Mouse (Mus musculus) gastrocnemius, adult 18-20 months (tissue): Measurements from ENCODE around the gene Pard3. TPM values are rescaled to one million over a fixed set of nuclear protein-coding genes. Genes with fewer than 3 reads are reported as not detected.
"Not testable (repeated sequence)": the region's sequence is repeated elsewhere in the genome, so short reads cannot be mapped to it uniquely, and the experiment has no call there.

Experiments
- DNase-seq: peaks from one replicate; pipeline ENCODE4 v3.0.0; 2021; ENCODE audit warnings: low spot score
- total RNA-seq, 2 experiments: library from RNA; stranded (reverse); gene quantifications; 2 replicates each; pipeline ENCODE4 v1.2.3; 2021

Pard3 gene
- total RNA-seq, 2 experiments from 2014 or later, result 27.7 to 28.5 TPM

GRCm38 (mm10) chr8:127136781-127137180 is 73.1 kb downstream of the Pard3 start:
- no peak for DNase-seq

GRCm38 (mm10) chr8:127139154-127139553 is 75.5 kb downstream of the Pard3 start:
- DNase-seq, result peak; percentile 89

GRCm38 (mm10) chr8:127140945-127141344 is 77.3 kb downstream of the Pard3 start:
- DNase-seq, result no peak

GRCm38 (mm10) chr8:127143641-127144040 is 79.9 kb downstream of the Pard3 start:
- no peak for DNase-seq

GRCm38 (mm10) chr8:127144562-127144961 is 80.9 kb downstream of the Pard3 start:
- DNase-seq, result no peak

- no peak for DNase-seq
These were observed 81.4 kb downstream of the Pard3 start for GRCm38 (mm10) chr8:127145135-127145534.

GRCm38 (mm10) chr8:127146055-127146454 is 82.4 kb downstream of the Pard3 start:
- no peak for DNase-seq

GRCm38 (mm10) chr8:127148821-127149220 is 85.1 kb downstream of the Pard3 start:
- DNase-seq, result no peak

GRCm38 (mm10) chr8:127150645-127151044 is 87.0 kb downstream of the Pard3 start:
- no peak for DNase-seq

GRCm38 (mm10) chr8:127151706-127152105 is 88.0 kb downstream of the Pard3 start:
- no peak for DNase-seq

GRCm38 (mm10) chr8:127157087-127157486 is 93.4 kb downstream of the Pard3 start:
- no peak for DNase-seq

GRCm38 (mm10) chr8:127159421-127159966 is 95.8 kb downstream of the Pard3 start:
- DNase-seq, result no peak

GRCm38 (mm10) chr8:127161854-127162253 is 98.2 kb downstream of the Pard3 start:
- DNase-seq, result no peak

- peak; percentile 49 for DNase-seq
These were observed 99.1 kb downstream of the Pard3 start for GRCm38 (mm10) chr8:127162821-127163220.

GRCm38 (mm10) chr8:127164326-127165280 is 100.9 kb downstream of the Pard3 start:
- DNase-seq, result peak; percentile 29

GRCm38 (mm10) chr8:127168496-127168895 is 104.8 kb downstream of the Pard3 start:
- DNase-seq, result no peak

- no peak for DNase-seq
These were observed 105.7 kb downstream of the Pard3 start for GRCm38 (mm10) chr8:127169361-127169760.

- DNase-seq, result not testable (repeated sequence)
These were observed 106.7 kb downstream of the Pard3 start for GRCm38 (mm10) chr8:127170372-127170771.

- DNase-seq, result no peak
These were observed 107.2 kb downstream of the Pard3 start for GRCm38 (mm10) chr8:127170930-127171329.

- DNase-seq, result no peak
These were observed 109.8 kb downstream of the Pard3 start for GRCm38 (mm10) chr8:127173483-127173882.

- DNase-seq, result no peak
These were observed 110.7 kb downstream of the Pard3 start for GRCm38 (mm10) chr8:127174411-127174810.

- DNase-seq, result no peak
These were observed 111.6 kb downstream of the Pard3 start for GRCm38 (mm10) chr8:127175160-127175836.
